Mouse (Mus musculus) urinary bladder, postnatal 4 days (tissue): ENCODE data around the gene Rftn1.

ENCODE experiments used
- DNase-seq, 2 experiments: peaks; one replicate each; pipeline ENCODE4 v3.0.0; 2021 to 2022; ENCODE audit warnings: low spot score in 2 of 2

Gene Rftn1

DNA sequence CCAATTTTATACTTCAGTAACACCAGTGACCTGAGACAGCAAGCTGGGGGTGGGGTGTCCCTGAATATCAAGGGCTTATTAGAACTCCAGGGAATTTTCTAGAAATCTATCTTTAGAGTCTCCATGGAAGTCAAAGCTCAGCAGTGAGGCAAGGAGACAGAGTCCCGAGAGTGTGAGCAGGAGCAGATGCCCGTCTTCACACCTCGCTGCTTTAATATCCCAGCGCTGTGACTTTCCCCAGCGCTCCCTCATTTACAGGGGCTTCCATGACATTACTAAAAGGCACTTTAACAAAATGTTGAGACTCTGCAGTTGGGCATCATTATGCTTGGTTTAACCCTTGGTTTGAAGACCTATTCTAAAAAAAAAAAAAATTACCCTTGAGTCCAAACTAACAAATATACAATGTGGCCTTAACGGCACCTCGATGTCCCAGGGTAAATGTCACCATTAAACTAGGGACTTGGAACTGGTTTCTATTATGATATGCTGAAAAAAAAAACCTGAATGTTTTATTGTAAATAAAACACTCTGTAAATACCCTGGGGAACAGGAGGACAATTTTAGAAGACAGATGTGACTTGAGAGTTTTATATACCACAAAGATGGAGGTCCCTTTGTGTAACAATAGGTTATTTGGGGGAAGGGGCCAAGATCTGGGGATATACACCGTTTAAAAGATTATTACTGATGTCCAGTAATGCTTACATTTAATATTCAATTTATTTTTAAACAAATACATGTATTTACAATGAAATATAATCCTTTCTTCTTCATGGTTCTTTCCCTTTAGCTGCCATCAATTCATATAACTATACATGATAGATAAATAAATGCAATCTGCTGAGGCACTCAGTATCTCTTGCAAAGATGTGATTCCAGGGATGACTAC is 123.4 kb downstream of the Rftn1 start:
- no peak for DNase-seq

DNA sequence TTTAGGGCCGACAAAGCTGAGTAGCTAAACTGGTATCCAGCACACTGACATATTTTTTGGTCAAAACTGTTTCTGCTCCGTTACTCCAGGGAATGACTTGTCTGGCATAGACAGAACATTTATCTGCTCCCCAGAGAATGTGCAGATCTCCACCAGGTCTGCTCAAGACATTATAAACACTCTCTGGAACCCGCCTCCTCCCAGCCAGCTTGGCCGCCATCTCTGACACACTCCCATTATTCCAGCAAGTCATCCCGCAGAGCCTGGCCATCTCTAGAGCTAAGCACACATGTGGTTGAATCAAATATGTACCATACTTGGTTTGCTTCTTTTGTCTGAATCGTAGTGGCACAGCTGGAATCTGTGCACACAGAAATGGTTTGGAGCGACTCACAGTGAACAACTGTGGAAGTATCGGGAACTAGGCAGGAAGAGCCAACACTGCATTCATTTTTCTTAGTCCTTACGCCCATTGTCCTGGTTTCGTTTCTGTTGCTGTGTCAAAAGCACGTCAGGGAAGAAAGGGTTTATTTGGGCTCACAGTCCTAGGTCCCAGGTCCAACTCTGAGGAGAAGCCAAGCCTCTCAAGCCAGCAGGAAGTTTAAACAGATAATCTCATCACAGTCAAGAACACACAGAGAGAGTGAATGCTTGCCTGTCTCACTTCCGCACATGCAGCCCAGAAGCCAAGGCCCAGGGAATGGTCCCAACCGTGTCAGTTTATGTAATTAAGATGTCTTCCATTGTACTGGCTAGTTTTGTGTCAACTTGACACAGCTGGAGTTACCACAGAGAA is 126.4 kb downstream of the Rftn1 start:
- DNase-seq = no peak

DNA sequence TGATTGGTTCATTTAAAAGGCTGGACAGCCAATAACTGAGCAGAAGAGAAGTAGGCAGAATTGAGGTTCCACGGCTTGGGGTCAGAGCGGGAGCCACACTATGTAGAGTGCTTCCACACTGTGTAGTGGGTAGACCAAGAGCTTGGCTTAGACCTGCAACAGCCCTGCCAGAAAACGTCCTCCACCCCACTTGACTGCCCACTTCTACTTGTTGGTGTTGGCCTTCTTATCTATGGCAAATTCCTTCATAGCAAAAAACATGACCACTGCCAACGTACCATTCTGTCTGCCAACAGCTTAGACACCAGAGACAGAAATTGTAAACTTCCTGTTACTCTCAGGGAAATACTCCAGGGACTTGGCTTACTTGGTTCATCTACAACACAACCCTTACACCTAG is 127.8 kb downstream of the Rftn1 start:
- no peak for DNase-seq

DNA sequence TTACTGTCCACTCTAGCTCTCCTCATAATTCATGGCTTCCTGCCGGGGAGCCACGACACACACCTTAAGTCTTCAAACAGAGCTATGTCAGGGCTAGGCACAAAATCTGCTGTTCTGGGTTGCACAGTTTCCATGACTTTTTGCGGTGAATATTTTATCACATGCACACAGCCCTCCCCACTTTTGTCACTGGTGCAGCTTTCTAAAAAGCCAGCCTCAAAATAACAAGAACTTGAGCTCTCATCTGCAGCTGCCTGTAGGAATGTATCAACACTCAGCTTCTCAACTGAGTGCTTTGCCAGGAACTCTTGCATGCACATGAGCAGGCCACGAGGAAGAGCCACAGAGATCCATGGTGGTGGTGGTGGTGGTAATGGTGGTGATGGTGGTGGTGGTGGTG is 129.0 kb downstream of the Rftn1 start:
- DNase-seq = no peak

DNA sequence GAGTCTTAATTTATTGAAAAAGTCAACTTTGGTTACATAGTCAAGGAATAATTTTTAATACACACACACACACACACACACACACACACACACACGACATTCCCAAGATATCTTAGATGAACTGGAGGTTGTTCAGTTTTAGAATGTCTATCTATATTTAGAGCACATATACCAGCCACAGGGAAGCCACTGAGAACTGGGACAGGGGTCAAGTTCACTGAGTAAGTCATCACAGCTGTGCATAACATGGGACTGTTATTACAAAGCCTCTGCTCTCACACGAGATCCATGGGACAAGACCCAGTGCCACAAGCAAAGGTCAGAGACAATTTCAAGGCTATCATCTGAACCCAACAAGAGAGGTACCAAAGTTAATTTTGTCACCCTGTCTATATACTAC is 130.3 kb downstream of the Rftn1 start:
- DNase-seq = no peak

DNA sequence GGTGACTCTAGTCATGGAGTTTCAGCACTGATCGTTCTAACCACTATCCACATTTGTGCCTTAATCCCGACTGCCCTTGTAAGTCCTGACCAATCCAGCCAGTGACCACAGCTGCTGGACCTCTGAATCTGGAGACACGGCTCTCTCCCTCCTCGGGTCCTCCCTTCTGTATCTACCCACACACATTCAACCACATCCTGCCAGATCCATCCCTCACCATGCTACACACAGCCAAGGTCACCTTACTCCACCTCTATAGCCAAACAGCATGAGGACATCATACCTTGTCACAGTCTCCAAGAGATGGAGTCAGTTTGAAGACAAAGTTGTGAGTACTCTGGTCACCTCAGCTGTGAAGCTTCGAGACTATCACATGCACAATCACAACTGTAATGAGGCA is 131.1 kb downstream of the Rftn1 start:
- DNase-seq = no peak

DNA sequence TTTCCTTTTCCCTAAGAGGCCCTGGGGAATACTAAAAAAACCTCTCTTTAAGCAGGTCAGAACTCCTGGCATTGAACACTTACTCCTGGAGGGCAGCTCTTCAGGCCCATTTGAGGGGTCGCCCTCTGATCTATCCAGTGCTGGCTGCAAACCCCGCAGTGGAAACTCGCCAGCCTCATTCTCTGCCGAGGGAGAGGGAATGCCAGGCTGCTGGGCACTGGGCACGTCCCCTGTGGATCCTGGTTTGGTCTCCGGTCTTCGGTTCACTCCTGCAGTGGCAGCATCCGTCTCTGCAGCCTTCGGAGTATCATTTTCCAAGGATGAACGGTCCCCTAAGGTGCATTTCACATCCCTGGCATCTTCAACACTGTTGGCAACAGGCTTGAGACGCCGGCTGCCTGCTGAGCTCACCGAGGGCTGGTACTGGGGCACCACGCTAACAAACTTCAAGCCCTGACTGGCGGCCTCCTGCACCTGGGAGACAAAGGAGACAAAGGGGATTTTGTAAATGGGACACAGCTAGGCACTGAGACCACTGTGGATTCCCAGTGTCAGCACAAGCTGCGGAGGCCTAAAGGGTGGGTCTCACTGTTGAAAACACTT is 135.2 kb downstream of the Rftn1 start:
- DNase-seq = no peak

DNA sequence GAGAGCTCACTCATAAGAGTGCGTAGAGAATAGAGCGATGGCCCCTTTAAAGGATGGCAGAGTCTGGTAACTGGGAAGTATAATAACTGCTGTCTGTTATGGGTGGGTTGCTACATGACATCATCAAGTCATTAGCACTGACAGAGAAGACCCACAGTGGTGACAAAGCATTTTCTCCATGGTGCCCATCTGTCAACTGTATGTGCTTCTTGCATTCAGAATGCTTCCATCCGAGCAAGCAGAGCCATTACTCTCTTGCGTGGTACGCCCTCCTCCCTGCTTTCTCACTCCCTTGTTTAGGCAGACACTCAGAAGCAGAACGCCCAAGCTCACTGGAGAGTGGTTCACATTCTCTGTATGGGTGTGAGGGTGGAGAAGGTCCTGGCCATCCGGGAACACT is 135.9 kb downstream of the Rftn1 start:
- no peak for DNase-seq

DNA sequence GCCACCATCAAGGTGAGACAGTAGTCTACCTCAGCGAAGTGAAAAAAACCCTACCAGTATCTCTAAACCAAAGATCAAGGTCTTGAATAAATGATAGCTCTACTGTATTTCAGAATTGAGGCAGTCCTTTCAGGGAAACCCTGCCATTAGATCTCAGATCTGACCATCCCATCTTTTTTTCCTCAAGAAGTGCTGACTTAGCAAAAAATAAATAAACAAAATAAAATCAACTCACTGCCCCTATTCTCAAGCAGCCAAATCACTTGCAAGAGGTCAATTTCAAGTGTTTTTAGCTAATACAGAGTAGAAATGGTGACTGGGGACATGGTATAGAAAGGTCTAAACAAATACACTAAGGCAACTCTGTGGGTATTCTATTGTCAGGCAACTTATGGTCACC is 136.5 kb downstream of the Rftn1 start:
- DNase-seq = no peak

DNA sequence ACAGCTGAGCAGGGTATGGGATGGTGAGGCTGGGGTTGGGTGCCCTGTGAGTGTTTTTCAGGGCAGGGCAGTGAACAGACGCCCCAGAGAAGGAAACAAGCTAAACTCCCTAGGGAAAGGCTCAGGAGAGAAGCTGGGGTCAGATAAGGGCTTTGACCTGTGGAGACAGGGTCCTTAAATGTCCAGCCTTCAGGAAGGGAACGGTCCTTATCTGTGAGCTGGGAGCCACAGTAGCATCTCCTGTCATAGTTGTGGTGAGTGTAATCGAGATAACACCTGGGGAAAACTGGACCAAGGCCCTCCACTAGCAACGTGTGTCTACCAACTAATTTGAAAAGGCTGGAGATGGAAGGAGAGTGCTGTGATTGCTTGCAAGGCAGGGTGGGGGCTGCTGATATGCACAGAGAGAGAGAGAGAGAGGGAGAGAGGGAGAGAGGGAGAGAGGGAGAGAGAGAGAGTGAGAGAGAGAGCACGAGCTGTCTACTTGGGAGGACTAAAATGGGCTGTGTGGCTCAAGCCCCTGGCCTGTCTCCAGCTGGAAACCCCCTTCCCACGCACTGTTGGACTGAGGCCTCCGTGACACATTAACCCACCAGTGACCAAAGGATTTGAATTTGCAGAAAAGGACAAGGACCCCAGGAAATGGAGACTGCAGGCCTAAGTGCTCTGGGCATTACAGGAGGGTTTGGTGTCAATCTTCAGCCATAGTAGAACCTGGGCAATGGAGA is 137.6 kb downstream of the Rftn1 start:
- no peak for DNase-seq

DNA sequence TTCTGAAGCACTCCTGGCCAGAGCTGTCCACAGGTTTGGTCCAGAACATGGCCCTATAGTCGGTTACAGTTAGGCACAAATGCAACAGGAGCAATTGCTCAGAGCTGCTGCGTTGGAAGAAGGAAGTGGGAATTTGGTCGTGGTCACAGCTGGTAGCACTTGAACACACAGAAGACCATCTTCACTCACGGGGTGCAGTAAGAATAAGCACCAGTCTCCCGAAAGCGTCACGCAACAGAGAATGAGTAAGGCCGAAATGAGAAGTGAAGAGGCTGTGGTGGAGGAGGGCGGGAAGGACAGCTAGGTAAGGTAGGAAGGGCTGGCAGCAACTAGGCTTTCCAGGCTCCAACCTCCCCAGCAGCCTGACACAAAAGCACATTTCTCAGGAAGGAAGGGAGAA is 140.0 kb downstream of the Rftn1 start:
- no peak for DNase-seq

DNA sequence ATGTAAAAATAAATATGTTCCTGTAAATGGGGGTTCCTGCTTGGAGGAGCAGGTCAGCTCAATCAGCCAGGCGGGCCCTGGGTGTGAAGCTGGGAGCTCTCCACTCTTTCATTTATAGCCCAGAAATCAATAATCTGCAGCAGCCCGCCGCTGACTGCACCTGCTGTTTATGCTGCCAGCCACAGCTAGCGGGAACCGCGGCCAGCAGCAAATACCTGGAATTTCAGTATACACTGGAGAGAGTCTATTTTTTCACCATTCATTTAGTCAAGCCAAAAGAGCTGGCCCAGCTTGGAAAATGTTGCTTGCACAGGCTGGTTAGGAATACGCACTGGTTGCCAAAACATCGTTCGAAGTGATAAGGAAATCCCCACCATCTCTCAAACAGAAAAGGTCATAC is 142.3 kb downstream of the Rftn1 start:
- DNase-seq = no peak

DNA sequence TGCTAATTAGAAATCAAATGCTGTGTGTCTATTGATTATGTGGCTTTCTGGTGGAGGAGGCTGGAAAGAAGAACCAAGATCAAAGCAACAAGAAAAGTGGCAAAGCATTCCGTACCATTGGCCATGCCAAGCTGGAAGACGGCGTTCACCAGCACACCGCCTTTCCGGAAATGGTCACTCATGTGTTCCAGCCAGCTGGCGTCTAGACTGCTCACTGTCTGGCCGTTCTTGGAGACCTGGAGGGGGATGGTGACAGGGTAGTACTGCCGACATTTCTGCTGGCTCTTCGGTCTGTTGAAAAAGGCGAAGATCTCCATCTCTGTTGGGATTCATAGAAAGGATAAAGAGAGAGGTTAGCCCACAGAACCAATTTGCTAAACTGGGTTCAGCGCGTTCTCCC is 143.3 kb downstream of the Rftn1 start:
- DNase-seq = no peak

DNA sequence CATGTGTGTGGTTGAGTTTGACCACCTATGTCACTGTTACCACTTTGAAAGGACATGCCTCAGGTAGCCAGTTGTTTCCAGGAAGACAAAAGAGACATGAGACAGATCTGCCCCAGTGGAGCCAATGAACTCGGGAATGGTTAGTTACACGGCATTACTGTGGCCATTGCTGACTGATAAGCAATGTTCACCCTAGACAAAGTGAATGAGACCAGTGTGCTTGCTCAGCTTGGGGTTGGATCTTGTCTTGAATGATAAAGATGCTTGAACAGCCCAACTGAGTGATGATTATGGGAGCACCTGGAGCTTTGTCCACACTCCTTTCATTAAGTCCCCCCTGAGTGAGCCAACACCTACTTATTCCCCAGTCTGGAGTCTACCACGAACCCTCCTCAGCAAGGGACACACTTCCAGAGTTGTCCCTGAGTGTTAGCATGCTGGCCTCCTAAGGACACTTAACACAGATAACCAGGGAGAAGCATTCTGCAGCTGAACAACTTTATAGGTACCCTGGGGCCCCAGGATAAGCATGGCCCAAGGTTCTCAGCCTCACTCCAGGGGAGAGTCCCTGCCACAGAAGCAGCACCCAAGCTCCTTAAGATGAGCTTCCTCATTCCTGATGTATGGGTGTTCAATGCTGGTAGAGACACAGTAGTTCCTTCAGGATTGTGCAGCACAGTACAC is 149.6 kb downstream of the Rftn1 start:
- DNase-seq = no peak

DNA sequence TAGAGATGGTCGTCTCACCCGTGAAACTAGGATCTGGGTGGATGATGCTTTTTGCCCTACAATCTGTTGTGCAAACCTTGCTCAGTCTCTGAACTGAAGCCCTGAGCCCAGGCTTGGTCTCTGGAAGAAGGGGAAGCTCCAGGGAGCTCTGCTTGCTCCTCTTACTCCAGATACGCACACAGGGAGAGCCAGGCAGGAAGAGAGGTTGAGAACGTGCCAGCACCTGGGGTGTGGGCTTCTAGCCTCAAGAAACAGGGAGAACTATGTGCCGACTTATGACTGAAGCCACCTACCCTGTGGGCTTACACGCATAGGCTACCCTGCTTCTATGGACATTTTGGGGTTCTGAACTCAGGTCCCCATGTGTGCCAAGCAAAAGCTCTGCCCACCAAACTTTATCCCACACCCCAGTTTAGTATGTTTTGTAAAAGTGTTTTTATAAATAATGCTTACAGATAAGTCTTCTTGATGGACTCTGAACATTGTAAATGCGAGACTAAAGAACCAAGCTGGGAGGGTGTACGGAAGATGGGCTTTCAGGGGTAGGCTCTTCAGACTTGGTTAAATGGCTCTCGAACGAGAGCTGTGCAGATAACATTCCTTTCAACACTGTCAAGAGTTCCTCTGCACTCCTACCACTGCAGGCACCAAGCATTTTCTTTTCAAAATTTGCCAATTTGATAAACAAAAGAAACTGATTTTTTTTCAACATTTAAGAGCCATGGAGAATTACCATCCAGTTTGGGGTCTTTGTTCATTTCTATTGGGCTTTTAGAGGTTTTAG is 152.4 kb downstream of the Rftn1 start:
- no peak for DNase-seq

DNA sequence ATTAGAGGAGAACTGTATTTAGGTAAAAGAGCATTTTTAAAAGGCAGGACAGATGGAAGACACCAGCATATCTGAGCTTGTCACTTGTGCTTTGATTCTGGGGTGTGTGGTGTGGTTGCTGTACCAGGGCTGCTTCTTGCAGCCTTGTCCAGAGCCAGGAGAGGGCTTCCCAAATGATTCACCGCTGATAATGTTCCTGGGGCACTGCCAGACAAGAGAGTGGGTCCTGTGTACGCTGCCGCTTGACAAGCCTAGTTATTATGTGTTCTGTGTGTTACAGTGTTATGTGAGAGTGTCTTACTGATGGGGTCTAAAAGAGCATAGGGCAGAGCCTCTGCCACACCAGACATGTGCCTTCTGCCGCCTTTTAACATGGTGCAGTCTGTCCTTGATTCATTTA is 153.1 kb downstream of the Rftn1 start:
- no peak for DNase-seq

DNA sequence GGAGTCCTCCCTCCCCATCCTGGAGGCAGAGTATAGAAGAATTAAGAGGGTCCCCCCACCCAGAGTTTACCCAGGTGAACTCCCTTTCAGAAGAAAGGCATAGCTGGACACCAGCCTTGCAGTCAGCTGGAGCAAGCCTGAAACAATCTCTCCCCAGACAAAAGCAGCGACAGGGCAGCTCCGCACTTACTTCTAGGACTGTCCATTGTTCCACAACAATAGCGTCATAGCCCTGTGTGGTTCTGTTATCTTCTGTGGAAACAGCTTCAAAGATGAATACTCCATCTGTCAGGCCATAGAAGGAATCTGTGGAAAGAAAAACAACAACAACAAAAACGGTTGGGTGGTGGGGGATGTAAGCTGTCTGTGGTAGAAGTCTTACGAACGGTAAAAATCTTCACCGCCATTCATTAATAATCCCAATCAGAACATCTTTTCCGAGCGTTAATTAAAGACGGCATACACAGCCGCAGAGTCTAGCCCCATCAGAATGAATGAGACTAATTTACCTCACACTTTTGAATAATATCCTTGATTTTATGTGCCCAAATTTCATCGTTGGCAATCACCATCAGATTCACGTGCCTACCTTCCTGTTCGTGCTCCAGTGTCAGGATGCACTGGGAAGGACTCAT is 153.6 kb downstream of the Rftn1 start:
- DNase-seq = no peak

DNA sequence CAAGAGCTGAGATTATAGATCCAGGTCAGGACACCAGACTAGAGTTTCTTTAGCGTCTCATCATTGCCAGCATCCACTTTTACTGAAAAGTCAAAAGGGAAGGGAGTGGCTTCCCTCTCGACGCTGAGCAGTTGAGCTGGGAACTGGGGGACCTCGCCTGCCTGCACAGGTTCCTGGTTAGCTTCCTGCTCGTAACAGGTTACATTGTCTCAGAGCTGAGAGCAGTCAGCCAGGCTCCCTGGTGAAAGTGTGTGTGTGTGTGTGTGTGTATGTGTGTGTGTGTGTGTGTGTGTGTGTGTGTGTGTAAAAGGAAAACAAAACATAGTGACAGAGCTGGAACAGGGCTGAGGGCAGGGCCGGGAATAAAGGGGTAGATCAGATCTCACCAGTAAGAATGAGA is 156.8 kb downstream of the Rftn1 start:
- DNase-seq = no peak

DNA sequence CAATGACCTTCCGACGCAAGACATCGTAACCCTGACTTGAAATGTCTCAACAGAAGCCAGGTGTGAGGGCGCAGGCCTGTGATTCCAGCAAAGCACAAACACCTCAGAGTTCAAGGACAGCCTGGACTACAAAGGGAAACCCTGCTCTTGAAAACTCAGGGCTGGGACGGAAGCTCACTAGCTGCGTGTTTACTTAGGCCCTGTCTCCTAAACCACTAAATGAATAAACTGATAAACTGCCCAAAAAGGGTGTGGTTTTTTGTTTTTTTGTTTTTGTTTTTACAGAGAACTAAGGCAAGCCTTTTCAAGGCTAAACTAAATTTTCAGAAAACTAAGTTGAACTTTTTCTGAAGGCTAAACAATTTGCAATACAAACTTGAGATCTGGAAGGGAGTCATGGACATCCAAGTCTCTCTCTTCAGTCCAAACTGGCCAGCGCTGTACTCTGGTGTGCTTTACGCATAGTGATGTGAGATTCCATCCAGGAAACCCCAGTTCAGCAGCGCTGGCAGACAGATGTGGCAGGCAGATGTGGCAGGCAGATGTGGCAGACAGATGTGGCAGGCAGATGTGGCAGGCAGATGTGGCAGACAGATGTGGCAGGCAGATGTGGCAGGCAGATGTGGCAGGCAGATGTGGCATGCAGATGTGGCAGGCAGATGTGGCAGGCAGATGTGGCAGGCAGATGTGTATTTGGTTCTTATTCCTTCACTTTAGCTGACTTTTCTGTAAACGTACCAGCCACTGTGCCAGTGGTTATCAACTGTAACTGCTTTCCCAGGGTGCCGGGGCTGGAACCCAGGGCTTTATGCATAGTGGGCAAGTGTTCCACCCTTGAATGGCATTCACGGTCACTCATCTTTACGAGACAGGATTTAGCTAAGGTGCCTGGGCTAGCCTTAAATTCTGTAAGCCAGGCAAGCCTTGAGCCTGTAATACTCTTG is 158.7 kb downstream of the Rftn1 start:
- DNase-seq = no peak
